Mouse (Mus musculus) right cerebral cortex, adult 2 months (tissue): ENCODE data around the gene Prickle1.

Source experiments
- DNase-seq, 2 experiments: peaks; one replicate each; pipeline ENCODE4 v3.0.0; 2021 to 2022; ENCODE audit warnings: low spot score in 2 of 2

Gene Prickle1

GRCm38 (mm10) chr15:93595746-93596145, at the start of gene Prickle1:
TSS of gene Prickle1 (minus strand) at chr15:93595891.
- DNase-seq = peak; percentile 81 to 82

GRCm38 (mm10) chr15:93640221-93640620, 44.5 kb upstream of the Prickle1 start:
- DNase-seq = no peak

GRCm38 (mm10) chr15:93636976-93637375, 41.3 kb upstream of the Prickle1 start:
- DNase-seq = no peak

- DNase-seq = no peak
Measured at GRCm38 (mm10) chr15:93635603-93636002, 39.9 kb upstream of the Prickle1 start.

- DNase-seq = no peak
Measured at GRCm38 (mm10) chr15:93634536-93634935, 38.8 kb upstream of the Prickle1 start.

GRCm38 (mm10) chr15:93630001-93630541, 34.4 kb upstream of the Prickle1 start:
- no peak for DNase-seq

- no peak for DNase-seq
Measured at GRCm38 (mm10) chr15:93629201-93629600, 33.5 kb upstream of the Prickle1 start.

- DNase-seq = no peak
Measured at GRCm38 (mm10) chr15:93627836-93628797, 32.4 kb upstream of the Prickle1 start.

GRCm38 (mm10) chr15:93619551-93619950, 23.9 kb upstream of the Prickle1 start:
- DNase-seq = no peak

GRCm38 (mm10) chr15:93618442-93619150, 22.9 kb upstream of the Prickle1 start:
- no peak for DNase-seq

GRCm38 (mm10) chr15:93616277-93616676, 20.6 kb upstream of the Prickle1 start:
- no peak for DNase-seq

GRCm38 (mm10) chr15:93615031-93615430, 19.3 kb upstream of the Prickle1 start:
- DNase-seq = no peak

GRCm38 (mm10) chr15:93613606-93614005, 17.9 kb upstream of the Prickle1 start:
- no peak for DNase-seq

GRCm38 (mm10) chr15:93611536-93612300, 16.0 kb upstream of the Prickle1 start:
- DNase-seq = no peak

GRCm38 (mm10) chr15:93610721-93611201, 15.1 kb upstream of the Prickle1 start:
- no peak for DNase-seq

GRCm38 (mm10) chr15:93610288-93610687, 14.6 kb upstream of the Prickle1 start:
- DNase-seq = peak; percentile 58 to 67

- DNase-seq = no peak
Measured at GRCm38 (mm10) chr15:93602850-93603249, 7.2 kb upstream of the Prickle1 start.

GRCm38 (mm10) chr15:93601461-93602015, 5.8 kb upstream of the Prickle1 start:
- no peak for DNase-seq

- no peak for DNase-seq
Measured at GRCm38 (mm10) chr15:93596991-93597390, 1.3 kb upstream of the Prickle1 start.

- DNase-seq = peak; percentile 81 to 84
Measured at GRCm38 (mm10) chr15:93596285-93596684, 594 bp upstream of the Prickle1 start.
